Mouse (Mus musculus): ENCODE measurements around the gene Med15. TPM values are rescaled to one million over a fixed set of nuclear protein-coding genes. Genes with fewer than 3 reads are reported as not detected.

Med15 gene
- polyA plus RNA-seq, 1 experiment from 2014 or later, result 35.2 TPM

GRCm38 (mm10) chr16:17724448-17724847 is 8.2 kb downstream of the Med15 start:
- peaks cover 11% of the 10 kb centered on the region for H3K4me1 ChIP-seq (ENCODE audit: control insufficient read depth, insufficient read depth, low read length)
- 96% methylated on average over 3 of the region's 3 CpGs for WGBS
- ATAC-seq (ENCODE audit: low read depth), result no peak

GRCm38 (mm10) chr16:17723325-17723626 is 9.4 kb downstream of the Med15 start:
- ATAC-seq (ENCODE audit: low read depth), result no peak
- H3K9ac ChIP-seq (ENCODE audit: low read depth, low read length), result no peak overlapping the region
- 63% methylated on average over 1 of the region's 1 CpGs for WGBS

More at GRCm38 (mm10) chr16:17724448-17724847, 8.2 kb downstream of the Med15 start:
- Histone ChIP-seq H3K4me2 (ENCODE audit: low read depth, low read length) (no peak overlapping the region), H3K9ac (ENCODE audit: low read depth, low read length) (no peak overlapping the region), H3K9me3 (ENCODE audit: control insufficient read depth, low read length) (no peaks in the 10 kb centered on the region), H3K4me3 (ENCODE audit: low read depth, low read length) (no peak overlapping the region), H3K27me3 (replicated peaks; ENCODE audit: control insufficient read depth, insufficient read depth, low read length) (no peaks in the 10 kb centered on the region), H3K36me3 (ENCODE audit: control insufficient read depth, insufficient read depth, low read length) (no peaks in the 10 kb centered on the region), H3K27ac (replicated peaks; ENCODE audit: low read depth, low read length) (no peak overlapping the region)
- no peak for DNase-seq (ENCODE audit: low spot score)

GRCm38 (mm10) chr16:17722461-17723324 is 10.0 kb downstream of the Med15 start:
- peak overlapping the region; percentile 92 for H3K4me3 ChIP-seq (ENCODE audit: low read depth, low read length)
- ATAC-seq (ENCODE audit: low read depth) (peak; percentile 94), DNase-seq (ENCODE audit: low spot score) (peak; percentile 96)
- H3K27me3 ChIP-seq (replicated peaks; ENCODE audit: control insufficient read depth, insufficient read depth, low read length), result no peaks in the 10 kb centered on the region
- peaks cover 11% of the 10 kb centered on the region for H3K4me1 ChIP-seq (ENCODE audit: control insufficient read depth, insufficient read depth, low read length)
- no peaks in the 10 kb centered on the region for H3K9me3 ChIP-seq (ENCODE audit: control insufficient read depth, low read length)
- peak overlapping the region; percentile 81 for H3K27ac ChIP-seq (replicated peaks; ENCODE audit: low read depth, low read length)
- H3K36me3 ChIP-seq (ENCODE audit: control insufficient read depth, insufficient read depth, low read length), result no peaks in the 10 kb centered on the region
- H3K4me2 ChIP-seq (ENCODE audit: low read depth, low read length), result peak overlapping the region; percentile 80
- H3K9ac ChIP-seq (ENCODE audit: low read depth, low read length), result peak overlapping the region; percentile 95
- 3% methylated on average over 39 of the region's 44 CpGs for WGBS

More at GRCm38 (mm10) chr16:17723325-17723626, 9.4 kb downstream of the Med15 start:
- Histone ChIP-seq H3K4me2 (ENCODE audit: low read depth, low read length) (peak overlapping the region; percentile 48), H3K27ac (replicated peaks; ENCODE audit: low read depth, low read length) (no peak overlapping the region; the same call in 1 of the 2 replicates), H3K9me3 (ENCODE audit: control insufficient read depth, low read length) (no peaks in the 10 kb centered on the region), H3K36me3 (ENCODE audit: control insufficient read depth, insufficient read depth, low read length) (no peaks in the 10 kb centered on the region), H3K27me3 (replicated peaks; ENCODE audit: control insufficient read depth, insufficient read depth, low read length) (no peaks in the 10 kb centered on the region), H3K4me3 (ENCODE audit: low read depth, low read length) (peak overlapping the region; percentile 92; the same call in 1 of the 2 replicates), H3K4me1 (ENCODE audit: control insufficient read depth, insufficient read depth, low read length) (peaks cover 11% of the 10 kb centered on the region)
- DNase-seq (ENCODE audit: low spot score), result no peak

- 5% methylated on average over 10 of the region's 10 CpGs for WGBS
- Histone ChIP-seq H3K4me3 (ENCODE audit: low read depth, low read length) (peak overlapping the region; percentile 92), H3K4me2 (ENCODE audit: low read depth, low read length) (peak overlapping the region; percentile 80), H3K9me3 (ENCODE audit: control insufficient read depth, low read length) (no peaks in the 10 kb centered on the region), H3K27ac (replicated peaks; ENCODE audit: low read depth, low read length) (peak overlapping the region; percentile 81), H3K9ac (ENCODE audit: low read depth, low read length) (peak overlapping the region; percentile 95), H3K36me3 (ENCODE audit: control insufficient read depth, insufficient read depth, low read length) (no peaks in the 10 kb centered on the region), H3K4me1 (ENCODE audit: control insufficient read depth, insufficient read depth, low read length) (peaks cover 11% of the 10 kb centered on the region), H3K27me3 (replicated peaks; ENCODE audit: control insufficient read depth, insufficient read depth, low read length) (no peaks in the 10 kb centered on the region)
- ATAC-seq (ENCODE audit: low read depth) (0 out of 2 replicates have a peak, but pooled peaks have one; percentile 14), DNase-seq (ENCODE audit: low spot score) (no peak)
Measured at GRCm38 (mm10) chr16:17721822-17722460, 10.8 kb downstream of the Med15 start.

GRCm38 (mm10) chr16:17721114-17721808 is 11.4 kb downstream of the Med15 start:
- peak overlapping the region; percentile 92 for H3K4me3 ChIP-seq (ENCODE audit: low read depth, low read length)
- peaks cover 11% of the 10 kb centered on the region for H3K4me1 ChIP-seq (ENCODE audit: control insufficient read depth, insufficient read depth, low read length)
- WGBS, result 61% methylated on average over 9 of the region's 9 CpGs

GRCm38 (mm10) chr16:17717791-17718190 is 14.9 kb downstream of the Med15 start:
- Histone ChIP-seq H3K9me3 (ENCODE audit: control insufficient read depth, low read length) (no peaks in the 10 kb centered on the region), H3K4me3 (ENCODE audit: low read depth, low read length) (no peak overlapping the region), H3K27ac (replicated peaks; ENCODE audit: low read depth, low read length) (no peak overlapping the region), H3K27me3 (replicated peaks; ENCODE audit: control insufficient read depth, insufficient read depth, low read length) (no peaks in the 10 kb centered on the region), H3K4me2 (ENCODE audit: low read depth, low read length) (no peak overlapping the region), H3K4me1 (ENCODE audit: control insufficient read depth, insufficient read depth, low read length) (peaks cover 11% of the 10 kb centered on the region), H3K9ac (ENCODE audit: low read depth, low read length) (no peak overlapping the region), H3K36me3 (ENCODE audit: control insufficient read depth, insufficient read depth, low read length) (no peaks in the 10 kb centered on the region)
- no peak for ATAC-seq (ENCODE audit: low read depth)
- no peak for DNase-seq (ENCODE audit: low spot score)
- 94% methylated on average over 1 of the region's 1 CpGs for WGBS

More at GRCm38 (mm10) chr16:17721114-17721808, 11.4 kb downstream of the Med15 start:
- H3K36me3 ChIP-seq (ENCODE audit: control insufficient read depth, insufficient read depth, low read length), result no peaks in the 10 kb centered on the region
- peak overlapping the region; percentile 80 for H3K4me2 ChIP-seq (ENCODE audit: low read depth, low read length)
- no peaks in the 10 kb centered on the region for H3K9me3 ChIP-seq (ENCODE audit: control insufficient read depth, low read length)
- H3K27ac ChIP-seq (replicated peaks; ENCODE audit: low read depth, low read length), result no peak overlapping the region
- DNase-seq (ENCODE audit: low spot score) (no peak), ATAC-seq (ENCODE audit: low read depth) (no peak)
- H3K27me3 ChIP-seq (replicated peaks; ENCODE audit: control insufficient read depth, insufficient read depth, low read length), result no peaks in the 10 kb centered on the region
- H3K9ac ChIP-seq (ENCODE audit: low read depth, low read length), result peak overlapping the region; percentile 95

GRCm38 (mm10) chr16:17707541-17707940 is 25.1 kb downstream of the Med15 start:
- no peaks in the 10 kb centered on the region for H3K9me3 ChIP-seq (ENCODE audit: control insufficient read depth, low read length)
- ATAC-seq (ENCODE audit: low read depth) (no peak), DNase-seq (ENCODE audit: low spot score) (no peak)
- no peak overlapping the region for H3K27ac ChIP-seq (replicated peaks; ENCODE audit: low read depth, low read length)
- 94% methylated on average over 1 of the region's 1 CpGs for WGBS
- H3K4me2 ChIP-seq (ENCODE audit: low read depth, low read length), result no peak overlapping the region
- no peaks in the 10 kb centered on the region for H3K27me3 ChIP-seq (replicated peaks; ENCODE audit: control insufficient read depth, insufficient read depth, low read length)
- H3K4me3 ChIP-seq (ENCODE audit: low read depth, low read length), result no peak overlapping the region
- no peaks in the 10 kb centered on the region for H3K4me1 ChIP-seq (ENCODE audit: control insufficient read depth, insufficient read depth, low read length)
- H3K36me3 ChIP-seq (ENCODE audit: control insufficient read depth, insufficient read depth, low read length), result peaks cover 23% of the 10 kb centered on the region
- no peak overlapping the region for H3K9ac ChIP-seq (ENCODE audit: low read depth, low read length)

GRCm38 (mm10) chr16:17701043-17701405 is 31.7 kb downstream of the Med15 start:
- H3K4me1 ChIP-seq (ENCODE audit: control insufficient read depth, insufficient read depth, low read length), result no peaks in the 10 kb centered on the region
- no peak overlapping the region for H3K4me2 ChIP-seq (ENCODE audit: low read depth, low read length)
- no peak overlapping the region for H3K27ac ChIP-seq (replicated peaks; ENCODE audit: low read depth, low read length)
- H3K4me3 ChIP-seq (ENCODE audit: low read depth, low read length), result no peak overlapping the region
- no peak for ATAC-seq (ENCODE audit: low read depth)
- peaks cover 56% of the 10 kb centered on the region for H3K36me3 ChIP-seq (ENCODE audit: control insufficient read depth, insufficient read depth, low read length)
- WGBS, result 86% methylated on average over 2 of the region's 2 CpGs
- H3K9me3 ChIP-seq (ENCODE audit: control insufficient read depth, low read length), result no peaks in the 10 kb centered on the region
- no peak overlapping the region for H3K9ac ChIP-seq (ENCODE audit: low read depth, low read length)
- H3K27me3 ChIP-seq (replicated peaks; ENCODE audit: control insufficient read depth, insufficient read depth, low read length), result no peaks in the 10 kb centered on the region
- no peak for DNase-seq (ENCODE audit: low spot score)
